Mouse (Mus musculus) myocyte (in vitro differentiated cells): Measurements from ENCODE around the gene Exog.

Source experiments
- CEBPB ChIP-seq: IDR thresholded peaks from 2 replicates; pipeline ENCODE4 v1.6.1; 2011; ENCODE audit warnings: mild to moderate bottlenecking, moderate library complexity; ENCODE audit not compliant: poor library complexity, insufficient read depth, severe bottlenecking
- MYOG ChIP-seq, 3 experiments: IDR thresholded peaks; one replicate each; pipeline ENCODE4 v1.6.1; 2011; ENCODE audit warnings: control low read depth in 2 of 3, low read depth in 2 of 3, mild to moderate bottlenecking in 2 of 3; ENCODE audit not compliant: insufficient read length in 2 of 3, control insufficient read depth in 1 of 3, insufficient read depth in 1 of 3
- POLR2A ChIP-seq: IDR thresholded peaks from one replicate; pipeline ENCODE4 v1.6.1; 2011; ENCODE audit warnings: low read depth, mild to moderate bottlenecking, control low read depth, moderate library complexity; ENCODE audit not compliant: insufficient read length

GRCm38 (mm10) chr9:119418025-119418424 lies 26.7 kb upstream of the Exog start:
- no peak for TF ChIP-seq MYOG (IDR thresholded peaks at IDR 0.05; ENCODE audit: control insufficient read depth in 1 of 3, insufficient read depth in 1 of 3, insufficient read length in 2 of 3, low read depth in 2 of 3)
- TF ChIP-seq POLR2A: no peak
- TF ChIP-seq CEBPB: no peak
